Mouse (Mus musculus) granulocyte monocyte progenitor cell, adult 5-6 weeks (primary cell): ENCODE data around the gene Pck1. TPM values are rescaled to one million over a fixed set of nuclear protein-coding genes. Genes with fewer than 3 reads are reported as not detected.

Experiments used
- ATAC-seq: replicated peaks from 2 replicates; pipeline ENCODE4 v1.8.0; 2016; ENCODE audit warnings: mild to moderate bottlenecking, moderate TSS enrichment, inconsistent platforms; ENCODE audit not compliant: poor library complexity, severe bottlenecking
- total RNA-seq, 2 experiments: library from RNA; stranded (forward) in 1 of 2; stranded (reverse) in 1 of 2; fragments of 200-712, 200-1000 nt in 1 of 2; fragments of >200 nt in 1 of 2; fragmentation: Nextera tagmentation in 1 of 2; gene quantifications; 2 replicates each; pipeline ENCODE4 v1.2.3; 2014 to 2017

Gene Pck1
- total RNA-seq, 2 experiments from 2014 or later, result not detected

DNA sequence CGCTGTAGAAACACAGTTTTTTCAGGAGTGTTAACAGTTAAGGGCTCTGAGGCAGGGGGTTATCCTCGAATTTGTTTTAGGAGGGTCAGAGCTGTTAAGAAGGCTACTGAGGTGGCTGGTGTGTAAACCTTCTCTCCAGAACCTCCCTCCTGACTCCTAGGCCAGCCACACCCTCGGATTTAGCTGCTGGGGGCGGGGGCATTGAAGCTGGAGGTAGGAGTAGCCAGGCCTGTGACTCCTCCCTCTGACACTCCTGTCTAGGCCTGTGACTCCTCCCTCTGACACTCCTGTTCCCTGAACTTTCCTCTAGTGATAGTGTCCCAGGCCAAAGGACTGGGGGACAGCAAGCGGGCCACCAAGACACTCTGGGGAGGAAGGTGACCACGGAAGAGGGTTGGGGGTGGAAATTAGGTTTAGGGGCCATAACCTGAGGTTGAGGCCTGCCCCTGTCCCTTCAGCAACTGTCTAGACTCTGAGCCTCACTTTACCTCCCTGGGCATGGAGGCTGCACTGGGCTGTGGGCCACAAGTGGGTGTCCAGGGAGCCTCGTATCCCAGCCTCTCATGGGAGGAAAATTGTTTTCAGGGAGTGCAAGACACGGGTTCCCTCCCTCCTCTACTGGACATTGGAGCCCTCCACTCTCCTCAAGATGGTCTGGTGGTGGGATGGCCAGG is 34.5 kb downstream of the Pck1 start:
- peak; percentile 17; the same call in 1 of the 2 replicates for ATAC-seq

DNA sequence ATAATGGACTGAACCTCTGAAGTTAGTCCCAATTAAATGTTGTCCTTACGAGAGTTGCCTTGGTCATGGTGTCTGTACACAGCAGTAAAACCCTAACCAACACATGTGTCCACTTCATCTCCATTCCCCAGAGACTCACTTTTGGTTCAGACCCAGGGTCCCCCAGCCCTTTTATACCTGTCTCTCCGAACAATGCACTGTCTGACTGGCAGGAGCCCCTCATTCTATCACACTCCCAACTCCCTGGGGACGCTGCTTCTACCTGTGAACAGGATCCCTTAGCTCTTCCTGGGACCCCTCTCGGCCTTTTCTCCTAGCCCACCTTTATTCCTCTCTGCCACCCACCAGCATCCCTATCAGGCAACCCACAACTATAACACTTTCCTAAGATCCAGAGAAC is 41.9 kb downstream of the Pck1 start:
- ATAC-seq, result no peak

DNA sequence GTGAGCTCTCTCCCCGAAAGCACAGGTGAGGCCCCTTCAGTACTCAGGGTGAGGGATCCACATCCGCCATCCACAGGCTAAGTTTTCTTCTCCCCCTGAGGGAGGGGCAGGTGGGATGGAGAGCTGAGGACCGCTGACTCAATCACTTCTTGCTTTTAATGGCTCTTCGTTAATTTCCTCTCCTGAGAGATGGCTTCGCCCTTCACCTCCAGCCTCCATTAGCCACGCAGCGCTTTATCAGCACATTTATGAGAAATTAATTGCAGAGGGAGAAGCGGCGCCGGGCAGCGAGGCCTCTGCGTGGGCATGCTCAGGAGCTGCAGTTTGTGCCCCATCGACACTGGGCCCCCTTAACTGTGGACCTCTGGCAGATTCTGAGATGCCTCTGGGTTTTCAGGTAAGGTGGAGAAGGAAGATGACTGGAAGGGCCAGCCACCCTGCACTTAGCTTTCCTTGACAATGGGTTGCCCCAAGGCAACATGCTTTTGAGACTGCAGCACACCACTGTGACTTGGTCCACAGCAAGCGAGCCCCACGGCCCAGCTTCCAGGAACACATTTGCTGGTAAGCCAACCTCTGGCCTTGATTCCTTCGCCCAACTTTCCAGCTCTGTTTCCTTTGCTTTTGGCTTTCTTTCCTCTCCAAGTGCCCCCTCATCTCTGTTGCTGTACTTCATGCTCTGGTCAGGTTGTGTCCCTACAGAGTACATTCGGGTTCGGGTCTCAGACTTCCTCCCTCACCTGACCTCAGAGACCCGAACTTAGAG is 50.3 kb downstream of the Pck1 start:
- no peak for ATAC-seq

DNA sequence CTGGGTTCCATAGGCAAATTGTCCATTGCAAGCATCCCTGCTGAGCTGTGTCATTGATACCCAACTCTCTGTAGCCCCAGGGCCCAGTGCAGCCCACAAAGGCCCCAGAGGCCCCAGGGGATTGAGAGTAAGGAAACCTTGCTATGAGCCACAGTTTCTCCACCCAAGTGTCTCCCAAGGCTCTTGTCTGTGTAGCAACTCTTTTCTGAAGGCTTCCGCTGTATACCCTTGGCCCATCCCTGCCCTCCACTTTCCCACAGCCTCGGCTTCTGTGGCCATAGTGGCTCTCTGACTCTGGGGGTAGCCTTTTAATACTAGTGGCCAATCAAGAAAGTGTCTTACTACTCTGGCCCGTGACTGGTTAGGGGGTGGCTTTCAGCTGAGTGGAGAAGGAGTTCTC is 50.9 kb downstream of the Pck1 start:
- no peak for ATAC-seq

DNA sequence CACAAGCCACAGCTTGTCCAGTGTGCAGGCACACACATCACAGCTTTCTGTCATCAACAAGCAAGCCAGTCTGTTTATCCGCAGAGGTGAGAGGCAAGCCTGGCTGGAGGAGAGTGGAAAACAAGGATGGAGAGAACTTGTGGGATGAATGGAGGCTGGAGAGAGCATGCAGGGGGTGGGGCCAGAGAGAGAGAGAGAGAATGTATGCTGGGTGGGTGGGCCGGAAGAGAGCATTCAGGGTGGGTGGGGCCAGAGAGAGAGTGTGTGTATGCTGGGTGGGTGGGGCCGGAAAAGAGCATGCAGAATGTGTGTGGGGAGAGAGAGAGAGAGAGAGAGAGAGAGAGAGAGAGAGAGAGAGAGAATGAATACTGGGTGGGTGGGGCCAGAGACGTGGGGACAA is 51.8 kb downstream of the Pck1 start:
- ATAC-seq, result no peak

DNA sequence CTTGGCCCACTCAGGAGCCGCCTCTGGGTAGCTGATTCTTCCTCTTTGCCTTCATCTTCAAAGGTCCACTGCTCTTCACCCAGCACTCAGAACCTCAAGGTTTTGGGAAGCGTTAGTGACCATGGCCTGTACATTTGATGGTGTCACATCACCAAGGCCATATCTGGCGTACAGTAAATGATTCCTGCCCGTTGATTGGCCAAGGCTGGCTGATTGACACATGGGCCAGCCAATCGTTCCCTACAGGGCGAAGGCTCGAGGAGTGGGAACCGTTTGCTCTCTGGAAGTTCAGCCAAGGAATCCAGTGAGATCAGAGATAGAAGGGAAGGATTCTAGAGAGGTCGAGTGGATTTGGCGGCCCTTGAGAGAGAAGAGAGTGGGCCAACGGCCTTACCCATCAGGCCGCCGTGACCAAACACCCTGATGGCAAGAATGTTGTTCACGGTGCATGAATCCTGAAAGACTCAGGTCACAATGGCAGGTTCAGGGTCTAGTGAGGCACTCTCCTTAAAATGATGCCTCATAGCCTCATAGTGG is 52.8 kb downstream of the Pck1 start:
- ATAC-seq, result no peak

DNA sequence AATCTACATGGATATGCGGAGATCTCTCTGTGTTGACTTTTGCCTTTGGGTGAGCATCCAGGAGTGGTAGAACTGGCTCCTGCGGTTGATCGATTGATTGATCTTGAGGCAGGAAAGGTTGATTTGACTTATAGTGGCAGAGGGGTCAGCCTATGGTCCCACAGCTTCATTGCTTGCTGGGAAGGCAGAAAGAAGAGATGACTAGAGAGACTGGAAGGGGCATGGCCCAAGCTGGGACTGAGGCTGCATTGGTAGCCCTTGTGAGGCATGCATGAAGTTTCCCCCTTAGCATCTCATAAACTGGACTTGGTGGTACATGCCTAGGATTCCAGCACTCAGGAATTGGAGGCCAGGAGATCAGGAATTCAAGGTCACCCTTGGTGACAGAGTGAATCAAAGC is 54.2 kb downstream of the Pck1 start:
- no peak for ATAC-seq

Other genes with a start within 250 kb of the Pck1 start
- not detected in 2 replicates for gene Bmp7, start 212.7 kb upstream of the Pck1 start, total RNA-seq (2014; fragmentation: Nextera tagmentation)
- not detected in 2 replicates for gene Bmp7, start 212.7 kb upstream of the Pck1 start, total RNA-seq (2017)
- gene Spo11, start 175.3 kb upstream of the Pck1 start, total RNA-seq (2014; fragmentation: Nextera tagmentation), result not detected in 2 replicates
- not detected in 2 replicates for gene Spo11, start 175.3 kb upstream of the Pck1 start, total RNA-seq (2017)
- 95.2 and 147 TPM in 2 replicates for gene Rae1, start 152.9 kb upstream of the Pck1 start, total RNA-seq (2014; fragmentation: Nextera tagmentation)
- 71.2 and 75.6 TPM in 2 replicates for gene Rae1, start 152.9 kb upstream of the Pck1 start, total RNA-seq (2017)
- gene Rbm38, start 132.6 kb upstream of the Pck1 start, total RNA-seq (2014; fragmentation: Nextera tagmentation), result 127 and 197 TPM in 2 replicates
- gene Rbm38, start 132.6 kb upstream of the Pck1 start, total RNA-seq (2017), result 38.8 and 60.4 TPM in 2 replicates
- not detected in 2 replicates for gene Ctcfl, start 33.5 kb upstream of the Pck1 start, total RNA-seq (2014; fragmentation: Nextera tagmentation)
- not detected in 2 replicates for gene Ctcfl, start 33.5 kb upstream of the Pck1 start, total RNA-seq (2017)
- 1.8 and 5.0 TPM in 2 replicates for gene Zbp1, start 65.9 kb downstream of the Pck1 start, total RNA-seq (2014; fragmentation: Nextera tagmentation)
- 1.2 and 5.3 TPM in 2 replicates for gene Zbp1, start 65.9 kb downstream of the Pck1 start, total RNA-seq (2017)
- gene Pmepa1, start 123.5 kb downstream of the Pck1 start, total RNA-seq (2014; fragmentation: Nextera tagmentation), result 0.45 TPM in 1 of 2 replicates, not detected in the other
- gene Pmepa1, start 123.5 kb downstream of the Pck1 start, total RNA-seq (2017), result not detected in 2 replicates